Mouse (Mus musculus) heart, adult 11 months (tissue): ENCODE measurements around the gene Retreg3.

Experiments used
- DNase-seq: peaks from one replicate; pipeline ENCODE4 v3.0.0; 2022

Gene Retreg3

DNA sequence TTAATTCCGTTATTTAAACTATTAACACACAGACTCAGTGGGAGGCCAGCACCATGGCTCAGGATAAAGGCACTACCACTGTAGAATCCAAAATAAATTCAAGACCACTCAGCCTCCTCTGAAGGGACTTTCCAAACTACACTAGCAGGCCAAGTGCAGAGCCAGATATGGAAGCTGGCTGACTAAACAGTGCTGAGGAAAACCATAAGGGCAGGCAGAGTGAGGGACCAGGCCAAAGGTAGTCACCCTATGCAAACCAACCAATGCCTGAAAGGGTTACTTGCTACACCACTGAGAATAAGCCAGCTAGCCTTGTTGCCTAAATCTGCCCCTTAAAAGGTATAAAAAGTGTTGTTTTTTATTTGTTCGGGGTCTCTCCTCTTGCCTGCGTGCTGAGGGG is 7.5 kb downstream of the Retreg3 start:
- no peak for DNase-seq

DNA sequence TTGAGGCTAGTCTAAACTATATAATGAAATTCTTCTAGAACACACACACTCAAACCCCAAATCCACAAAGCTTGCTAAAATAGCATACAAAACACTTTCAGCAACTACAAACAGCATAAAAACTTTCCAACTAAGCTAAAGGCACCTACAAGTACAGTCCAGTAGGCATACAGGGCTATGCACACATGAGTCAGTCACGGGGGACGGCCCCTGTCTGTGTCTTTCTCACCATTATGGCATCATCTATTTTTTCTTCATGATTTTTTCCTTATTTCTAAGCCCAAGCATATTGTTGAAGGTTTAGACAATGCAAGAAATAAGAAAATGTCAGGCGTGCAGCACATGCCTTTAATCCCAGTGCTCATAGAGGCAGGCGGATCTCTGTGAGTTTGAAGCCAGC is 8.5 kb downstream of the Retreg3 start:
- DNase-seq = no peak

DNA sequence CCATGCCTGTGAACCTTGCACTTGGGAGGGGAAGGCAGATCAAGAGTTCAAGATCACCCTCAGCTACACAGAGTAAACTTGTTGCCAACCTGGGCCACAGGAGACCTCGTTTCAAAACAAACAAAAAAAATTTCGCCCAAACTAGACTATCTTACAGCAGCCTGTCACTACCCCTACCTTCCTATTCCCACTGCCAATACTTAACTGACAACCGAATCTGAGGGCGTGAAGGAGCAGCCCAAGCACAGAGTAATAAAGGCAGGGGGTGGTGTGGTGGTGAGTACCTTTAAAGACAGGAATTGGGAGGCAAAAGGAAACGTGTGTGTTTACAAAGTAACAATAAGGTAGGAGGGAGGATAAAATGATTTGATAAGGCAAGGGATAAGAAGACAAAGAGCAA is 9.0 kb downstream of the Retreg3 start:
- DNase-seq = peak; percentile 85

DNA sequence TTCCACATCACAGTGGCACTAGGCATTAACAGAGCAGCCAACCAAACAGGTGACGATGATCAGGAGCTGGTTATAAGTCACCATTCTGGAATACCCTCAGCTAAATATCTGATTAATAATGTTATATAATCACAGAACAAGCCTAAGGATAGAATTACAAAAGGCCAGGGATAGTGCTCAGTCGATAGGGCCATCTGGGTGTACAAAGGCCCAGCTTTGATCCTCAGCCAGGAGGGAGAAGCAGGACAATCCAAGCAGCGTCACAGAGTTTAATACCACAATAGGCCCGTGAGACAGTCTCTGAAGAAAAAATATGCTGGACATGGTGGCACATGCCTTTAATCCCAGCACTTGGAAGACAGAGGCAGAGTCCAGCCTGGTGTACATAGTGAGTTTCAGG is 10.3 kb downstream of the Retreg3 start:
- DNase-seq = peak; percentile 82

DNA sequence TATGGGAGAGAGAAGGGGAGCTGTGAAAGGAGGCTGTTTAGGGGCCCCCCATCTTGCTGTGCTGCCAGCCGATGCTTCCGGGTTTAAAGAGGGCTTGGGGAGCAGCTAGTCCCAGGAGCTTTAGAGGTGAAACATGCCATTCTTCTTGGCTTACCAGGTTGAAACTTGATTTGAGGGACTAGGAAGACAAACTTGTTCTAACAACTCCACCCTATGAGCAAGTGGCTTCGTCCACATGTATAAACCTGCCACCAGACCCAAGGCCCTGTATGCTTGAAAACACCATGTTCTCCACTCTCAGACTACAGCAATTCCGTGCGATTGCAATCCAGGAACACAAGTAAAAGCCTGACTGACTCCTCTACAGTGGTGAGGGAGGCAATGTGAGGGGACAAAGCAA is 16.7 kb downstream of the Retreg3 start:
- no peak for DNase-seq

DNA sequence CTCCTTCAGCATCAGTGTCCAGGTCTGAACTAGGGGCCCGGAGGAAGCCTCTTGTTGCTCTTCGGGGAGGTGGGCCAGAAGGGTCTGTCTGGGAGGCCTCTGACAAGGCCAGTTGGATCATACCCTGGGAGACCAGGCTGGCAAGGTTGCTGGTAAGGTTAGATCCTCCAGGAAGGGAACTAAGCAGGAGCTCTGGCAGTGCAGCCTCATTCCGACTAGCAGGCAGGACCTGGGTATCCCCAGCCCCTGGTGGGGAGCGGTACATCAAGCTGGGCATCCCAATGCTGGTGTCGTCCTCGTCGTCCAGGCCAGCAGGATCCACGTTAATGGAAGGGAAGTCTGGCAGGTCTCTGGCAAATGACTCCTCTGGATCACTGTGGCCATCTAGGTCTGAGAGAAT is 21.5 kb downstream of the Retreg3 start:
- DNase-seq = peak; percentile 91

DNA sequence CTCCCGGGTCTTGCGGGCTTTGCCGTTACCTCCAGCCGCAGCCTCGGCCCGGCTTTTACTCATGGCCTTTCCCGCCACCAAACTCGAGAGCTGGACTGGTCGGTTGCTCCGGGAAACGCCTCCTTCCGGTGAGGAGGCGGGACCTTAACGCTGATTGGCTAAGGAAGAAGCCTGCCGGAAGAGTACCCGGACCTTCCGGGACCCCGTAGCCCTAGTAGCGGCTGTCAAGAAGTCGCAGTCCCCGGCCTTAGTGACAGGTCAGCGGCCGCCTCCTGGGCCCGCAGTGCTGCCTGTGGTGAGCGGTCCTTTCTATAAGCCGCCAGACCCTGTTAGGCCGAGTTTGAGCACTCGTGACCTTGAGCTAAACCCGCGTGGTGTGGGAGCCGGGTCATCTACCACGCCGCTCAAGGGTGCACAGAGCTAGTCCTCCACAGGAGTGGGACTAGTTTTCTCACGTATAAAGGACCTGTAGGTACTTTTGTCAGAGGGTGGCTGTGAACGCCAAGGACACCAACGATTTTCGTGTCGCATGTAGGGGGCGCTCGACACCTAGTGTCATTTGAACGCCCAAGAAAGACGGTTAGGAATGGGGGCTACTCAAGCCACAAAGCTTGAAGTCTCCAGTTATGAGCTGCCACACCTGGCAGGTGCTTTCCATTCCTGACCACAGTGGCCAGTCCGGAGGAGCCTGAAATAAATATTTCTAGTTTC is 24.2 kb downstream of the Retreg3 start, which contains the start of gene Psmc3ip:
Gene Psmc3ip (minus strand): TSS at position 123 of the 711 bp plus-strand sequence.
- DNase-seq = peak; percentile 100

DNA sequence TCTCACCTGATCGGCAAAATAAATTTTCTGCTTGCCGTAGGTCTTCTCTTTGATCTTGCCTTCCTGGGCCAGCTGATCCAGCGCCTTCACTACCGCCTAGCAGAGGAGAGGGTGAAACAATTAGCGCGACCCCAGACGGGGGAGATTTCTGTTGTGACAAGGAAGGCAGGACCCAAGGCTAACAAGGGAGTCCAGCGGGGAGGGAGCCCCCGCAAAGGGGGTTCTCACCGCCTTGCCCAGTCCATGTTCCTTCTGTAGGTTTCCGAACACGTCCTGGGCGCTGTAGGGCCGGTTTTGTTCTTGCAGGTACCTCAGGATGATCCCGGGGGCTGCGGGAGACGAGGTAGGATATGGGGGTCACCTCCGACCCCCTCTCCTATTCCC is 24.8 kb downstream of the Retreg3 start:
- DNase-seq = no peak

DNA sequence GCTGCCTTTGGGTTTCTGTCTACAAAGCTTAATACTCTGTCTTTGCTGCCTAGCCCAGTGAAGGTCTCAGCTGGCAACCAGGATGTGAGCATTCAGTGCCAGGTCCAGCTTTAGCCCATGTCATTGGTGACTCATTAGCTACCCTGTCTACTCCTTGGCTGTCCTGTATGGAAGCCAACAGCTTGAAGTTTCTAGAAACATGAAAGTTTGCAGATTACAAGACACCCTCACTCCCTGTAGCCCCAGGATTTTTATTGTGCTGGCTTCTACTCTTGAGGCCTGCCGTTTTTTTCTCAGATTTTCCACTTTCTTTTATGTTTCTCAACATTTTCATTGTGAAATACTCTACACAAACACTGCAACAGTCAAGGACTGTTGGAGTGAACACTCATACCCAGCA is 29.8 kb downstream of the Retreg3 start:
- DNase-seq = no peak

DNA sequence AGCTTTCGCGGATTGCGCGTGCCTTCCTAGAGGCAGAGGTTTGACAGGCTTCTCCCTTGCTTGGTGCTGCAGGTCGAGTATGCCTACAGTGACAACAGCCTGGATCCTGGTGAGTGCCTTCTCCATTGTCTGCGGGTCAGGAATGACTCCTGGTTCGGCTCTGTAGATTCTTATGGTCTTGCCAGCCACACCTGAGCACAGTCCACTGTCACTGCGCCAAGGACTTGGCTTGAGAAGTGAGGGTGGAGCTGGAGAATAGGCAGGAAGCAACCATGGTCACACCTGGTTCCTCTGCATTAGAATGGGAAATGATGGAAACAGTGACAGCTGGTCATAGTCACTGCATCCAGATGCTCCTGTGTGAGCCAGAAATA is 32.0 kb downstream of the Retreg3 start:
- DNase-seq = no peak

DNA sequence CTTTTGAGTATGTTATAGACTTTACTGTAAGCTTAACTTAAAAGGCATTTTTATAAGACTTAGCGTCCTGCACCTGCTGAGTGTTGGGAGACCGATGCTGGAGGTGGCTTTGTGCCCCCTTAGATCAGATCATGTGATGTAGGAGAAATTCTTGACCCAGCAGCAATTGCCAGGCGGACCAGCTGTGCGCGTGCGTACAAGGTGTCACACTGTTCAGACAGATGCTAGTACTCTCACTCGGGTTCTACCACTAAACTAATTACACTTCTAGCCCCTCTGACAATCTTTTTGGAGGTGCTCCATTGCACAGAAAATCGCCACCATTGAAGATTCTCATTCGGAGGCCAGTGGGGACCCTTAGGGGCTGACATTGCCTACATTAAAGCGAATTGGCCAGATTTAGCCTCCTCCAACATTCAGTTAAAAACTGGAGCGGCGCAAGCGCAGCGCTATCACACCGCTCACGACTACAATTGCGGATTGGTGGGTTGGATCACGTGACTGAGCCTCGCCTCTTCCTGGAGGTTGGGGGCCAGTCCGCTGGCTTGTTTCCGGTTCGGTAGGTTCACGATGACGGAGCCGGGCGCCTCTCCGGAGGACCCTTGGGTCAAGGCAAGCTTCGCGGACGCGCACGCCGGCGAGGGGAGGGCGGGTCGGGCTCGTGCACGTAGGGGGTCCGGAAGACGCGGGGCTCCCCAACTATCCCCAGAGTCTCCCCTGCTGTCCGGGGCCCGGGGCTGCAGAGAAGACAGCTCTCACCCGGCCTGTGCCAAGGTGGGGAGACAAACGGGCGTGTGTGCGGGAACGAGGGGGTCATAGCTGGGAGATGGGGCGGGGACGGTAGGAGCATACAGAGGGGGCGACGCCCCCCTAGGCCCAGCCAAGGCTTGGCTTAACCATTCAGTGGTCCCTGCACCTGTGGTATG is 32.7 kb downstream of the Retreg3 start, which contains the start of gene Mlx:
Gene Mlx (plus strand): TSS at position 522 of the 926 bp plus-strand sequence.
- peak; percentile 100 for DNase-seq

DNA sequence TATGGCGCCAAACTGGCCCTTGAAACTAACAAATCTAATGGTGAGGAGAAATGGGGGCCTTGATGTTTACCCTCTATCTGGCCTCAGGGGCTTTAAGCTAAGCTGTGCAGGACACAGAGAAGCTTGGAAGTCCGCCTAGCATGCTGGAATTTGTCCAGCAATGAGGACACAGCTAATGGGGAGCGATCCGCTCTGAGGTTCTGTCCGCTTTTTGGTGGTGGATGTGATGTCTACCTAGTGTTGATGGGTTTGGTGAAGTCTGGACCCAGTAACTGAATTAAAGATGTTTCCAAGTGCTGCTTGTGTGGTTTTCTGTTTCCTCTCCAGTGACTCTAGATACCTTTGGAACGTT is 33.4 kb downstream of the Retreg3 start:
- DNase-seq = peak; percentile 92

DNA sequence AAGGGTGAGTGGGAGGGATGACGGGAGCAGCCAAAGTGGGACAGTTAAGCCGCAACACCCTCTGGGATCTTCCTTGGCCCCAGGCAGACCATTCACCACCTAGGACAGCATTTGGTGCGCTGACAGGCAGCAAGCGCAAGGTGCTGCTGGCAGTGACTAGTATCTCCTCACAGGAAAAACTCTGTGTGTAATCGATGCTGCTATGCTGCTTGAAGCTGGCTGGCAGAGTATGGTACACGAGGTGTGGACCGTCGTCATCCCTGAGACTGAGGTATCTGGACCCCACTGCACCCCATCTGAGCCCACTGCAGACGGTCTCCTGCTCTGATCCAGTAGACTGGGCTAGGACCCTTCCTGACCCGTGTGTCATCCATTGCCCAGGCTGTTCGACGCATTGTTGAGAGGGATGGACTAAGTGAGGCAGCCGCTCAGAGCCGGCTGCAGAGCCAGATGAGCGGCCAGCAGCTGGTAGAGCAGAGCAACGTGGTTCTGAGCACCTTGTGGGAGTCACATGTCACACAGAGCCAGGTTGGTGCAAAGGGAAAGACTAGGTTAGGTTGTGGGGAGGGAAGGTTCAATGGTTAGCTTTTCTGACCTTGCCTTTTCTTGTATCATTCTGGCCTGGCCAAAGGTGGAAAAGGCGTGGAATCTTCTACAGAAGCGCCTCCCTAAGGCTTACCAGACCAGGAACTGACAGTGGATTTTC is 33.9 kb downstream of the Retreg3 start:
- peak; percentile 92 for DNase-seq

DNA sequence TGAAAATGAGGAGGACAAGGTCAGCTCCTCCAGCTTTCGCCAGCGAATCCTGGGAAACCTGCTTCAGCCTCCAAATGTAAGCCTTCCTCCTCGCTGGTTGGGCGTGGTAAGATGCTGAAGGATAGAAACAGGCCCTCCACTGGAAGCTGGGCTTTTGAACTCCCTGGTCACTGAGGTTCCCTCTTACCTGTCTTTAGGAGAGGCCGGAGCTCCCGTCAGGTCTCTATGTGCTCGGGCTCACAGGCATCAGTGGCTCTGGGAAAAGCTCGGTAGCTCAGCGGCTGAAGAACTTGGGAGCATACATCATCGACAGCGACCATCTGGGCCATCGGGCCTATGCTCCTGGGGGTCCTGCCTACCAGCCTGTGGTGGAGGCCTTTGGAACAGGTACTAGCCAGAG is 34.9 kb downstream of the Retreg3 start:
- peak; percentile 94 for DNase-seq

DNA sequence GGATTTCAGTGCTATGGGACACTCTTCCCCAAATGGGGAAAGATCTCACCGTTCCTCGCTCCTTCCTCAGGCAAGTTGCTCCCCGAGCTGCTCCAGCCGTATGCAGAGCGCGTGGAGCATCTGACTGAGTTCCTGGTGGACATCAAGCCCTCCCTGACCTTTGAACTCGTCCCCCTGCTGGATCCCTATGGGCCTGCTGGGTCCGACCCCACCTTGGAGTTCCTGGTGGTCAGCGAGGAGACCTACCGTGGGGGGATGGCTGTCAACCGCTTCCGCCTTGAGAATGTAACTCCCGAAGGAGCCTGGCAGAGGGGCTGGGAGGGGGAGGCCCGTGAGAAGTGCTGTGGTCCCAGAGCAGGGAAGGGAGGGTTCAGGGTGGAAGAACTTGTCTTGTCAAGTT is 35.4 kb downstream of the Retreg3 start:
- peak; percentile 95 for DNase-seq

DNA sequence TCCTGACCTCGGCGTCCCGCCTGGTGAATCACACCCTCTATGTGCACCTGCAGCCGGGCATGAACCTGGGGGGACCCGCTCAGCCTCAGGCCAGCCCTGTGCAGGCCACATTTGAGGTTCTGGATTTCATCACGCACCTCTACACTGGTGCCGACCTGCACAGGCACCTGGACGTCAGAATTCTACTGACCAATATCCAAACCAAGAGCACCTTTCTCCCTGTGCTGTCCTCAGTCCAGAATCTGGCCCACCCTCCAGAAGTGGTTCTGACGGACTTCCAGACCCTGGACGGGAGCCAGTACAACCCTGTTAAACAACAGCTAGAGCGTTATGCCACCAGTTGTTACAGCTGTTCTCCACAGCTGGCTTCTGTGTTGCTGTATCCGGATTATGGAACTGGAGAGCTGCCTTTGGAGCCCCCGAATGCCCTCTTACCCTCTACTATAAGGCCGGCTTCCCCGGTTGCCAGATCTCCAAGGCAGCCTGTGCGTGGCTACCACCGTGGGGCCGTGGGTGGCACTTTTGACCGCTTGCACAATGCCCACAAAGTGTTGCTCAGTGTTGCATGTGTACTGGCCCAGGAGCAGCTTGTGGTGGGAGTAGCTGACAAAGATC is 36.5 kb downstream of the Retreg3 start:
- peak; percentile 93 for DNase-seq

DNA sequence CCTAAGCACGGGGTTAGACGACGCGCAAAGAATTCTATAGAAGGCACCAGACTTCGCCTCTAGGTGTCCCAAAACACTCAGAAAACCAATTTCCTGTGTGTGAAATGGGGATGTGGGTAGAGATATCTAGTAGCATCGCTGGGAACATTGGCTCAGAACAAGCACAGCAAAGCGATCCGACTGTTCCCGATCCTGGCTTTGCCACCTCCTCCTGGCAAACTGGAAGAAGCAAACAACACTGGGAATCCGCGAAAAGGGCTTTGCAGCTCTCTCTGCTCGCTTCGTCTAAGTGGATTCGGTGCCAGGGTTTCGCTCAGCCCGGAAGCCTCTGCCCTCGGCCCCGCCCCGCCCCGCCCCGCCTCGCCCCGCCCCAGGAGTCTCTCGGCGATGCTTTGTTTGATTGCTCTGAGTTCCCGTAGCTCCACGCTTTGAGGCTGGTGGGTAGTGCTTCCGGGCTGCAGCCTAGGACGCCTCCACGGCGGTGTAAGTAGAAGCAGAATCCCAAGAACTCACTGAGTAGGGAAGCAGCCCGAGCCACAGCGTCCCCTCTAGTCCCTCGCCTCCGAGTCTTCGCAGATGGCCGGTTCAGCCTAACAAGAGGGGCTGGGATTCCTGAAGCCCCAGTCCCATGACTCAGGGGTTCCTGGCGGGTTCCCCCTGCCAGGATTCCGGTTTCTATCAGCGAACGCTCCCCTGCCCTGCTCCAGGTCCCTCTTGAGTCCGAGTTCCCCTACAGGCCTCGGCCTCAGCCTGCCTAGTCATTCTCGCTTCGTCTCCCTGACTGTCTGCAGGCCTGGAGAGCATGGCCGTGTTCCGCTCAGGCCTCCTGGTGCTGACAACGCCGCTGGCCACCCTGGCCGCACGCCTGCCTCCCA is 37.2 kb downstream of the Retreg3 start, which contains the start of gene Coasy:
Gene Coasy (plus strand): TSS at position 358 of the 875 bp plus-strand sequence.
- peak; percentile 99 for DNase-seq

DNA sequence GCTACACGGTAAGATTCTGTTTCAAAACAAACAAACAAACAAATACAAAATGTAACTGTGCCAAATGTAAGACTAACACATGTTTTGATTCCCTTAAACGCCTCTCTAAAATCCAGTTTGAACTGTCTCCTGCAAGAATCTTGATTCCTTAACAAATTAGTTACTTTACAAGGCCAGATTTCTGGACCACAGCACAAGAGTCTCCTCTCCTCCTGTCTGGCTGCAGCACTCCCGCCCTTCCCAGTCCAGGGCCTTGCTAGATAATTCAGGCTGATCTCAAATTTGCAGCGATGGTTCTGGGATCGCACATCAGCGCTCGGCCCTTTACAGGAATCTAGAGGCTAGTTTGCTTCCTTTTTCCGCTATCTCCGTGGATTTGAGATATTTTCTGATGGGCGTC is 38.0 kb downstream of the Retreg3 start:
- no peak for DNase-seq

DNA sequence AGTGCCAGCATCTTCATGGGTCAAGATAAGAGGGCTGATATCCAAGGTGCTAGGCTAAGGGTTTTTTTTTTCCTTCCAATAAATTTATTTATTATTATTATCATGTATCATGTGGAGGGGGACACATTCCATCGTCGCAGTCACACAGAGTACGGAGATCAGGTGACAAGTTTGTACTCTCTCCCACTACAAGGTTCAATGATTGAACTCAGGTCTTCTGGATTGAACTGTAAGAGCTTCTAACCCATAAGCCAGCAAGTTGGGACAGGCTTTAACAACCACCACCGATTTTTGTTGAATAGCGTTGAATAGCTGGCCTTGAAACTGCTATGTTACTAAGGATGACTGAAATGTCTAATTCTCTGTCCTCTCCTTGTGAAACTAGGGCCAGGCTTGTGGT is 39.3 kb downstream of the Retreg3 start:
- DNase-seq = no peak

DNA sequence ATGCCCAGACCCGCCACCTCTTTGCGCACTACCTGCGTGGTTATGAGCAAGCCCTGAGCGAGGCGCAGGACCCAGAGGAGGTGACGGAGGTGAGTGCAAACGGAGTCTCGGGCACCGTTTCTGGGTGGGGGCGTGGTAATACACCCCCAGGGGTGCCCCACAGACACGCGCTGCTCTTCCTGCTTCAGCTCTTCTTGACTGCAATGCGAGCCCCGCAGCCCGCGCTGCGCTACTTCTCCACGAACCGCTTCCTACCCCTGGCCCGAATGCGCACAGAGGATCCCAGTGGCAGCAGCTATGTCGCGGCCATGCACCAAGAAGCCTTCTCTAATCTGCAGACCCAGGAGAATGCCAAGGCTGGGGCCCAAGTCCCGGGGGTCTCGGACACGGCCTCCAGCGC is 39.9 kb downstream of the Retreg3 start:
- DNase-seq = peak; percentile 88

DNA sequence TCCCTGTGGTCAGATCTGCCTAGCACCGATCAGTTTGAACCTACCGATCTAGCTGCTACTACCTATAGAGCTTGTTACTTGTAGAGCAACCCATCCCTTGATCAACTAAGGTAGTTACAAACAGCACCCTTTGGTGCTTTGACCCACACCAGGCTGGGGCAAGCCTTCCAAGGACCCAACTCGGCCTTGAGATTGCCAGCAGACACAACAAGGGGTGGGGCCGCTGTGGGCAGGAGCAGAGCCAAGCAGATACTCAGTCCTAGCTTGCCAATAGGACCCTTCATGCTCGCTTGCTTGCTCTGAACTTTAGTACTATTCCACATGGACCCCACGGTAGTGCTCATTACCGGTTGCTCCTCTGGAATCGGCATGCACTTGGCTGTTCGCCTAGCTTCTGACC is 41.6 kb downstream of the Retreg3 start, which contains the start of gene Hsd17b1:
Gene Hsd17b1 (plus strand): TSS at position 291 of the 400 bp plus-strand sequence.
- DNase-seq = peak; percentile 85
